Mouse (Mus musculus) C2C12 (cell line): ENCODE measurements around the gene Robo1. TPM values are rescaled to one million over a fixed set of nuclear protein-coding genes. Genes with fewer than 3 reads are reported as not detected.

ENCODE experiments used
- H3K27me3 ChIP-seq: one replicate; pipeline ENCODE4 v1.6.1; 2011; ENCODE audit not compliant: control insufficient read depth, insufficient read depth, insufficient read length
- H3K36me3 ChIP-seq: one replicate; pipeline ENCODE4 v1.6.1; 2011; ENCODE audit not compliant: control insufficient read depth, insufficient read depth
- H3K4me3 ChIP-seq: one replicate; pipeline ENCODE4 v1.5.1; 2011; ENCODE audit warnings: mild to moderate bottlenecking, control low read depth; ENCODE audit not compliant: poor library complexity, insufficient read depth, severe bottlenecking
- H3K79me2 ChIP-seq: one replicate; pipeline ENCODE4 v1.6.1; 2011; ENCODE audit not compliant: control insufficient read depth, insufficient read depth
- H3K79me3 ChIP-seq: one replicate; pipeline ENCODE4 v1.6.1; 2011; ENCODE audit warnings: low read depth, control low read depth
- H3ac ChIP-seq: one replicate; pipeline ENCODE3; 2011; ENCODE audit warnings: low read depth; ENCODE audit not compliant: control insufficient read depth, insufficient read length
- CEBPB ChIP-seq: IDR thresholded peaks from one replicate; pipeline ENCODE4 v1.6.1; 2011; ENCODE audit warnings: low read depth, mild to moderate bottlenecking, control low read depth, moderate library complexity
- CTCF ChIP-seq: IDR thresholded peaks from one replicate; pipeline ENCODE4 v1.5.1; 2011; ENCODE audit not compliant: control insufficient read depth, insufficient read depth, insufficient read length
- FOSL1 ChIP-seq: IDR thresholded peaks from one replicate; pipeline ENCODE4 v1.8.0; 2011; ENCODE audit warnings: mild to moderate bottlenecking, low read length; ENCODE audit not compliant: poor library complexity, insufficient read depth, severe bottlenecking
- MAX ChIP-seq: IDR thresholded peaks from one replicate; pipeline ENCODE4 v1.6.1; 2011; ENCODE audit warnings: mild to moderate bottlenecking, control low read depth
- MYOD1 ChIP-seq: IDR thresholded peaks from one replicate; pipeline ENCODE4 v1.6.1; 2011; ENCODE audit warnings: low read depth; ENCODE audit not compliant: control insufficient read depth, insufficient read length
- MYOG ChIP-seq: IDR thresholded peaks from one replicate; pipeline ENCODE4 v1.6.1; 2011; ENCODE audit not compliant: control insufficient read depth, insufficient read length; ENCODE audit errors: extremely low read depth
- USF1 ChIP-seq: IDR thresholded peaks from one replicate; pipeline ENCODE4 v1.6.1; 2011; ENCODE audit warnings: low read depth, mild to moderate bottlenecking, control low read depth, moderate library complexity
- polyA plus RNA-seq: library from polyadenylated mRNA; unstranded; fragments of >200 nt; fragmentation: generic; extraction: Trizol; gene quantifications from one replicate; pipeline ENCODE4 v1.2.1, GENCODE M21; 2012; ENCODE audit warnings: missing spikeins

The Robo1 gene
- polyA plus RNA-seq, 1 experiment: 6.5 TPM

DNA sequence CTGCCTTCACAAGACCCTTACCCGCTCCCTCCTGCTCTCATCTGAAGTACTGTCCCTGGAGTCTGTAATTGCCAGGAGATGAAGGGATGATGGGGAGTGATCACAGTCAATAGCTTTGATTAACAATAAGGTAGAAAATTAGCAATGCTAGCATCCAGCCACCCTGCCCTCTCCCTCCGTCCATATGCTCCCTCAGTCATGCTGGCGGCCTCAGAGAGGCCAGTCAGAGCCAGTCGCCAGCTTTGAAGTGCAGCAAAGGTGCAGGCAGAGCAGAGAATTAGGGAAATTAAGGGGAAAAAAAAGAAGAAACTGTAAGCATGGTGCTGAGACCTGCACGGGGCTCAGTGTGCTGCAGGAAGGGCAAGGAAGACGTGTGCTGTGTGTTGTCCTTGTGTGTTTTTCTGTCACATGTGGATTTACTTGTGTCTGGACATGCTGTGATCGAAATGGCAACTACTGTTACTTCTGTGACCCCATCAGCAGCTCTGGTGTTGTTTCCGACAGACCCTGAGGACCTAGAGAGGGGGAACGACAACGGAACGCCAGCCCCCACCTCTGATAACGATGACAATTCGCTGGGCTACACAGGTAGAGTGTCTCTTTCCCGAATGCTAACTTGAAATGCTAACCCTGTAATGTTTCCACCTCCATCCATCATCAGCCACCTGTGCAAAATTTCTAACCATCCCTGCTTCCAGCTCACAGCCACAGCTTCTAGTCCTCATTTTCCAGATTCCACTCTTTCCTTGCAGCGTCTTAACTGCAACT lies 255.3 kb downstream of the Robo1 start:
- Histone ChIP-seq H3ac (no peak overlapping the region), H3K27me3 (no peaks in the 10 kb centered on the region), H3K36me3 (no peaks in the 10 kb centered on the region), H3K4me3 (no peak overlapping the region), H3K79me2 (no peaks in the 10 kb centered on the region), H3K79me3 (no peaks in the 10 kb centered on the region)
- TF ChIP-seq MYOG (no peak), MYOD1 (no peak), CEBPB (no peak), FOSL1 (no peak), MAX (no peak), CTCF (no peak), USF1 (no peak)

DNA sequence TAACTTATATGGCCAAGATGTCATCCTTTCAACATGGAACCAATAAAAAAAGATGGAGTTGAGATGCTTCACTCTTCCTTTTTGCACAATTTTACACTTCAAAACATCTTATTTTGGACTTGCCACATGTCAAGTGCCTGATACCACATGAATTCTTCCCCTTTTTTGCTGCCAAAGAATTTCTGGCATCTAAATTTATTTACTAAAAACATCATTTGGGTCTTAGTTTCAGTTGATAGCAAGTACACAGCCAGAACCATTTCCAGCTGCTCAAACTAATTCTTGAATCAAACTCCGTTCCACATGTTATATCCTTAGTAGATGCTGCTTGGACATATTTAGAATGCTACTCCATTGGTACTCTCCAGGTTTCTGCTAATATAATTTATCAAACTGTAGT lies 267.1 kb downstream of the Robo1 start:
- Histone ChIP-seq H3ac (no peak overlapping the region), H3K27me3 (no peaks in the 10 kb centered on the region), H3K36me3 (no peaks in the 10 kb centered on the region), H3K79me3 (no peaks in the 10 kb centered on the region), H3K4me3 (no peak overlapping the region), H3K79me2 (no peaks in the 10 kb centered on the region)
- no peak for TF ChIP-seq USF1
- no peak for TF ChIP-seq CEBPB
- no peak for TF ChIP-seq MYOD1
- TF ChIP-seq MYOG: no peak
- no peak for TF ChIP-seq CTCF
- TF ChIP-seq MAX: no peak
- no peak for TF ChIP-seq FOSL1

DNA sequence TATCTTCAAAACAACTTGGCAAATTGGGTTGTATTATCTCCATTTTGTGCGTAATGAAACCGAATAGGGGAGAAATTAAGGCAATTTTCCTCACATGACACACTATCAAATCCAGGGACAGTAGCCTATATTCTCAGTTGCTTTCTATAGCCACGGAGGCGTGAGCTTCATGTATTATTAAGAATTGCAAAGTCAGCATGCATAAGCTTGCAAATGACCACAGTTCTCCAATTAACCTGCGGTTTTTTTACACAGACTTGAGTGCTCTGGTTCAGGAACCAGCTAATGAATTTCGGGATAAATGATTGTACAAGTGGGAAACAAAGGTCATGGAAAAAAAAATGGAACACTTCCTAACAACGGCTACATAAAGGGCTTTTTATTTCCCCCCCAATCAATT lies 268.9 kb downstream of the Robo1 start:
- Histone ChIP-seq H3K36me3 (no peaks in the 10 kb centered on the region), H3K79me2 (no peaks in the 10 kb centered on the region), H3K27me3 (no peaks in the 10 kb centered on the region), H3K79me3 (no peaks in the 10 kb centered on the region), H3K4me3 (no peak overlapping the region), H3ac (no peak overlapping the region)
- TF ChIP-seq CEBPB: no peak
- no peak for TF ChIP-seq MYOG
- no peak for TF ChIP-seq USF1
- no peak for TF ChIP-seq CTCF
- no peak for TF ChIP-seq MYOD1
- TF ChIP-seq MAX: no peak
- TF ChIP-seq FOSL1: no peak

DNA sequence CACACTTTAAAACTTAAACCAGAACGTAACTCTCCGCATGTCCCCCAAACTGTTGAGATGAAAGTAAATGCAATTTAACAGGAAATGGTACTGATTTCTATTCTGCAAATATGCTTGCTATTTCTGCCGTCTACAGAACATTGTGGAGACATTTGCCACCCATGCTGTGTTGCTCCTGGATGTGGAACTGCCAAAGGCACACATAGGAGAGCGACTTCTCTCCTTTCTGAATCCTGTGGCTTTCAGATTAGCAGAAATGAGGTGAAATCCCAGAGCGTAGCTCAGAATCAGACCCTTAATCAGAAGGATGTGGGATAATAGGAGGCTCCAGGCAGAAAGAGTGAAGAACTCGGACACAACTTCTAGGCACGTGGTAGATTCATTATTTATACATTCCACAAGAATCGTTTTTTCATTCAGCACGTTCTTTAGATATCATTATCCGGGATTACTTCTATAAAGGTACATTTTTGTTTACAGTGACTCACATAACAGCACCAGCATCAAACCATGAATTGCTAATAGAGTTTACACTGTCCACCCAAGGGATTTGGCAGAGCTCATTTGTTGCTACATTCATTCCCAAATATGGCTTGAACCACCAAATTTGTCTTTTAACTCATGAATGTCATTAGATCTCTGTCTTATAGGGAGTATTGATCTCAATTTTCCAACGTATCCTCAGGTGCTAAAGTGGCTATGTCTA lies 276.5 kb downstream of the Robo1 start:
- Histone ChIP-seq H3K36me3 (no peaks in the 10 kb centered on the region), H3K79me2 (no peaks in the 10 kb centered on the region), H3K79me3 (no peaks in the 10 kb centered on the region), H3ac (no peak overlapping the region), H3K4me3 (no peak overlapping the region), H3K27me3 (no peaks in the 10 kb centered on the region)
- TF ChIP-seq USF1 (no peak), CTCF (no peak), CEBPB (no peak), MYOG (no peak), MAX (no peak), FOSL1 (no peak), MYOD1 (no peak)

DNA sequence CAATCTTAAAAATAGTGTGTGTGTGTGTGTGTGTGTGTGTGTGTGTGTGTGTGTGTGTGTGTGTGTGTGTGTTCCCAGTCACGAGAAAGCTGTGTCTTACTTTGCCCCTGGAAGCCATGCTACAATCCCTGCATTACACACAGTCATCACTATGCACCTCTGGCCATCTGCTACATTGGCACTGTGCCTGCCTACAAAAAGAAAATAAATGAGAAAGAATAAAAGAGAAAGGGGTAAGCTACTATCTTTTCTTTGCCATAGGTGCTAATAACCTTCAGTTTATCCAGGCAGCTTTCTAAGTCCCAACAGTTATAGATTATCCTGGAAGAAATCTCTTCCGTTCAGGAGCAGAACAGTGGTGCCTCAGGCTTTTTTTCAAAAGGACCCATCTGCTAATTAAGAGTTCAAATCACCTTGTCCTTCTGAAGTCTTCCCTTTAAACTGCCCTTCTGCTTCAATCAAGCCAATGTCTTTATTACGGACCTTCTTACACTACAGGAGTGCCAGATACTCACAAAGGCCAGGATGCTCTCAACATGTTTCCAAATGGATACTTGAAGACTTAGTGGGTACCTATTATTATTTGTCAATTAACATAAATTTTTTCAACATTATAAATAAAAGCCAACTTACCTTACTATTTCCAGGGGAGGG lies 277.2 kb downstream of the Robo1 start:
- Histone ChIP-seq H3K36me3 (no peaks in the 10 kb centered on the region), H3K4me3 (no peak overlapping the region), H3ac (no peak overlapping the region), H3K79me2 (no peaks in the 10 kb centered on the region), H3K79me3 (no peaks in the 10 kb centered on the region), H3K27me3 (no peaks in the 10 kb centered on the region)
- no peak for TF ChIP-seq CTCF
- TF ChIP-seq MYOG: no peak
- no peak for TF ChIP-seq MAX
- no peak for TF ChIP-seq MYOD1
- no peak for TF ChIP-seq USF1
- no peak for TF ChIP-seq FOSL1
- TF ChIP-seq CEBPB: no peak
